Mouse (Mus musculus): Measurements from ENCODE around the gene Adap1. TPM values are rescaled to one million over a fixed set of nuclear protein-coding genes. Genes with fewer than 3 reads are reported as not detected.
"Not testable (repeated sequence)": the region's sequence is repeated elsewhere in the genome, so short reads cannot be mapped to it uniquely, and the experiment has no call there.

Adap1 gene
- total RNA-seq, 1 experiment, result 65.0 TPM

DNA sequence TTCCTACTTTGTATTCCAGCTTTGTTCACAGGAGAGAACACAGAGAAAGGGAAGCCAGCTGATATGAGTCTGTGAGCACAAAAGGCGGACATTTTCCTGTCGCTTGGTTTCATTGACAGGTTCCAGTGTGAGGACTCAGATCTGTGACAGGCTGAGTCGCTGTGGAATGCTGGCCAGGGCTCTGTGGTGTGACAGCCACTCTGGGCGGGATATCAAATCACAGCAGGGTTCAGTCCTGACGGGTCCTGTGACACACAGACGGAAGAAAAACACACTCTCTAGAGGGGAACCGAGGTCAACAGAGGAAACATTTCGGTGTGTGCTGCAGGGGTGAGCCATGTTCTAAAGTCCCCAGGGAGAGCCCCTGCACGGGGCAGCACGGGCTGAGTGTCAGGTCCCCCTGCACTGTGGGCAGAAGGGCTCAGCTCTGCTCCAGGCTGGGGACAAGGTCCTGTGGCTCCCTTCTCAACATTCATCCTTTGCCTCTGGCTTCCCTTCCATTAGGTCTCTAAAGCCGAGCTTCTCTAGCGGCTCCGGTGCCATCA lies 12.5 kb upstream of the Adap1 start:
- peaks cover 8% of the 10 kb centered on the region; the same call in 1 of the 2 replicates for H3K36me3 ChIP-seq (ENCODE audit: control insufficient read depth, insufficient read depth, low read length, poor library complexity, severe bottlenecking)
- H3K9me3 ChIP-seq (ENCODE audit: control insufficient read depth, insufficient read depth, low read depth, low read length), result no peaks in the 10 kb centered on the region
- in situ Hi-C loops (cut with MboI; ENCODE audit: low sequenced_read_pairs in 2 of 2, unreplicated experiment in 2 of 2), result no loop called here
- DNase-seq (ENCODE audit: low read depth, low spot score), result no peak
- peaks cover 2 to 23% of the 10 kb centered on the region in 2 experiments; a peak in 3 of 4 replicates for H3K4me1 ChIP-seq (ENCODE audit: control insufficient read depth in 2 of 2, insufficient read depth in 2 of 2, low read length in 2 of 2, poor library complexity in 1 of 2)
- no peak overlapping the region; the same call in 1 of the 2 replicates for H3K27ac ChIP-seq (ENCODE audit: insufficient read depth, low read depth, low read length, poor library complexity, severe bottlenecking)
- no peak overlapping the region for H3K4me3 ChIP-seq (ENCODE audit: insufficient read depth in 1 of 2, low read depth in 1 of 2, low read length in 2 of 2, poor library complexity in 1 of 2, severe bottlenecking in 1 of 2)
- TF ChIP-seq CHD2 (IDR thresholded peaks at IDR 0.05; ENCODE audit: low read depth, low read length) (no peak), ZNF384 (IDR thresholded peaks at IDR 0.05; ENCODE audit: low read depth, low read length) (no peak), HCFC1 (IDR thresholded peaks at IDR 0.05; ENCODE audit: borderline replicate concordance, insufficient read depth, low read length) (no peak), MAFK (IDR thresholded peaks at IDR 0.05; ENCODE audit: insufficient read depth, low read depth, low read length) (no peak), ZC3H11A (IDR thresholded peaks at IDR 0.05; ENCODE audit: borderline replicate concordance, low read depth, low read length) (no peak)
- peak overlapping the region; percentile 15; the same call in 1 of the 2 replicates for H3K9ac ChIP-seq (ENCODE audit: insufficient read depth, low read depth, low read length, poor library complexity, severe bottlenecking)

DNA sequence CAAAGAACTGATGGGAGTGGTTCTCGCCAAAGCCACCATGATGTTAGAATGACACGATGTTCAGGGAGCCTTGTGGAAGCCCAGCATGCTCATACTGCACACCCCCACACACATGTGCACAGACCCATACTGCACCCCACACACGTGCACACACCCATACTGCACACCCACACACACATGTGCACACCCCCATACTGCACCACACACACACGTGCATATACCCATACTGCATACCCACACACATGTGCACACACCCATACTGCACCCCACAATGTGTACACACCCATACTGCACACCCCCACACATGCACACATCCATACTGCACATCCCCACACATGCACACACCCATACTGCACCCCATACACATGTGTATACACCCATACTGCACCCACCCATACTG lies 10.2 kb upstream of the Adap1 start:
- Histone ChIP-seq H3K4me3 (ENCODE audit: insufficient read depth in 1 of 2, low read depth in 1 of 2, low read length in 2 of 2, poor library complexity in 1 of 2, severe bottlenecking in 1 of 2) (no peak overlapping the region), H3K9me3 (ENCODE audit: control insufficient read depth, insufficient read depth, low read depth, low read length) (no peaks in the 10 kb centered on the region), H3K9ac (ENCODE audit: insufficient read depth, low read depth, low read length, poor library complexity, severe bottlenecking) (no peak overlapping the region), H3K4me1 (ENCODE audit: control insufficient read depth in 2 of 2, insufficient read depth in 2 of 2, low read length in 2 of 2, poor library complexity in 1 of 2) (peaks cover 2 to 23% of the 10 kb centered on the region in 2 experiments; a peak in 3 of 4 replicates), H3K36me3 (ENCODE audit: control insufficient read depth, insufficient read depth, low read length, poor library complexity, severe bottlenecking) (peaks cover 6% of the 10 kb centered on the region; the same call in 1 of the 2 replicates), H3K27ac (ENCODE audit: insufficient read depth, low read depth, low read length, poor library complexity, severe bottlenecking) (no peak overlapping the region)
- no peak for DNase-seq (ENCODE audit: low read depth, low spot score)
- in situ Hi-C loops (cut with MboI; ENCODE audit: low sequenced_read_pairs in 2 of 2, unreplicated experiment in 2 of 2), result no loop called here
- TF ChIP-seq HCFC1 (IDR thresholded peaks at IDR 0.05; ENCODE audit: borderline replicate concordance, insufficient read depth, low read length) (no peak), MAFK (IDR thresholded peaks at IDR 0.05; ENCODE audit: insufficient read depth, low read depth, low read length) (no peak), ZNF384 (IDR thresholded peaks at IDR 0.05; ENCODE audit: low read depth, low read length) (no peak), ZC3H11A (IDR thresholded peaks at IDR 0.05; ENCODE audit: borderline replicate concordance, low read depth, low read length) (no peak)

DNA sequence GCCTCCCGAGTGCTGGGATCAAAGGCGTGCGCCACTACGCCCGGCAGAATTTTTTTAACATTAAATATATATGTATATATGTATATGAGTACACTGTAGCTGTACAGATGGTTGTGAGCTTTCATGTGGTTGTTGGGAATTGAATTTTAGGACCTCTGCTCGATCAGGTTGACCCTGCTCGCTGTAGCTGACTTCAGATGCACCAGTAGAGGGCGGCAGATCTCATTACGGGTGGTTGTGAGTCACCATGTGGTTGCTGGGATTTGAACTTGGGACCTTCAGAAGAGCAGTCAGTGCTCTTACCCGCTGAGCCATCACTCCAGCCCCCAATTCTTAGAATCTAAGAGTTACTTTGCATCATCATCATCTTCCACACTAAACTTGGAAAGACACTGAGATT lies 9.0 kb upstream of the Adap1 start:
- H3K4me3 ChIP-seq (ENCODE audit: insufficient read depth in 1 of 2, low read depth in 1 of 2, low read length in 2 of 2, poor library complexity in 1 of 2, severe bottlenecking in 1 of 2); H3K9ac ChIP-seq (ENCODE audit: insufficient read depth, low read depth, low read length, poor library complexity, severe bottlenecking); H3K36me3 ChIP-seq (ENCODE audit: control insufficient read depth, insufficient read depth, low read length, poor library complexity, severe bottlenecking); in situ Hi-C loops (cut with MboI; ENCODE audit: low sequenced_read_pairs in 2 of 2, unreplicated experiment in 2 of 2); H3K9me3 ChIP-seq (ENCODE audit: control insufficient read depth, insufficient read depth, low read depth, low read length); H3K27ac ChIP-seq (ENCODE audit: insufficient read depth, low read depth, low read length, poor library complexity, severe bottlenecking); DNase-seq (ENCODE audit: low read depth, low spot score): not testable (repeated sequence)
- H3K4me1 ChIP-seq (ENCODE audit: control insufficient read depth in 2 of 2, insufficient read depth in 2 of 2, low read length in 2 of 2, poor library complexity in 1 of 2), result peaks cover 2 to 14% of the 10 kb centered on the region in 2 experiments; a peak in 3 of 4 replicates

DNA sequence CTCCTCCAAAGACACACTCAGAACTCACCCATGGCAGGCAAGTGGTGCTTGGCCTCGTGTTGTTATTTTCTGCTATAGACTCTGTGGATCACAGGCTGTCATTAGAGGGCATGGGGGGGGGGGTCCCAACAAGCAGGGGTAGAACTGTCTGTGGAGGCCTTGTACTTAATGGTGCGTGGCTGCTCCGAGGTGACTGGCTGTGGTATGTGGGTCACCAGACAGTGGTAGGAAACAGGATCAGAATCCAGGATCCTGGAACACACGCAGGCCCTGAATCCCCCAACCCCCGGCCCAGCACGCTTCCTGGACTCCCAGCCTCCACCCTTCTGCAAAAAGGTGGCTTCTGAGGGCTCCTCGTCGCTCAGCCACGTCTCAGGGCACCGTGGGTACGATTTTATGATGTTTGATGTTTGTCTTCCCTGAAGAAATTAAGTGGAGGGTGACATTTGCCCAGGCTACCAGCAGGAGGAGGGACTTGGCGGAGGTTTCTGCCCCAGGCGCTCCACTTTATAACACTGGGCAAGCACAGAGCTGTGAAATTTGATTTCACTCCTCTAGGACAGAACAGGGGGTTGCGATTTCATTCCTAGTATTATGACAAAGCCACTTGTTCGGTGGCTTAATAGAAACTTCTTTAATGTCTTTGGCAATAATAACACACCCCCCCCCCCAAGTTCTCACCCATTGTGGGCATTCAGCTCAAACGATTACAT lies 8.0 kb upstream of the Adap1 start:
- H3K9ac ChIP-seq (ENCODE audit: insufficient read depth, low read depth, low read length, poor library complexity, severe bottlenecking), result no peak overlapping the region
- H3K4me1 ChIP-seq (ENCODE audit: control insufficient read depth in 2 of 2, insufficient read depth in 2 of 2, low read length in 2 of 2, poor library complexity in 1 of 2), result peaks cover 2 to 7% of the 10 kb centered on the region in 2 experiments; a peak in 3 of 4 replicates
- H3K9me3 ChIP-seq (ENCODE audit: control insufficient read depth, insufficient read depth, low read depth, low read length), result no peaks in the 10 kb centered on the region
- no peak for TF ChIP-seq HCFC1 (IDR thresholded peaks at IDR 0.05; ENCODE audit: borderline replicate concordance, insufficient read depth, low read length)
- H3K27ac ChIP-seq (ENCODE audit: insufficient read depth, low read depth, low read length, poor library complexity, severe bottlenecking), result no peak overlapping the region
- in situ Hi-C loops (cut with MboI; ENCODE audit: low sequenced_read_pairs in 2 of 2, unreplicated experiment in 2 of 2), result no loop called here
- H3K4me3 ChIP-seq (ENCODE audit: insufficient read depth in 1 of 2, low read depth in 1 of 2, low read length in 2 of 2, poor library complexity in 1 of 2, severe bottlenecking in 1 of 2), result no peak overlapping the region
- H3K36me3 ChIP-seq (ENCODE audit: control insufficient read depth, insufficient read depth, low read length, poor library complexity, severe bottlenecking), result no peaks in the 10 kb centered on the region
- DNase-seq (ENCODE audit: low read depth, low spot score), result no peak

All from ES-E14 (cell line).